Mouse (Mus musculus): ENCODE measurements around the gene Cbarp.

Cbarp gene

GRCm38 (mm10) chr10:80141786-80142529 is 1.3 kb upstream of the Cbarp start:
- peak; percentile 86 for DNase-seq

GRCm38 (mm10) chr10:80141243-80141642 is 608 bp upstream of the Cbarp start:
- peak; percentile 90 for DNase-seq

- no peak for DNase-seq
These were observed 515 bp downstream of the Cbarp start for GRCm38 (mm10) chr10:80139975-80140665.

- DNase-seq = no peak
These were observed 1.2 kb downstream of the Cbarp start for GRCm38 (mm10) chr10:80139439-80139775.

DNA sequence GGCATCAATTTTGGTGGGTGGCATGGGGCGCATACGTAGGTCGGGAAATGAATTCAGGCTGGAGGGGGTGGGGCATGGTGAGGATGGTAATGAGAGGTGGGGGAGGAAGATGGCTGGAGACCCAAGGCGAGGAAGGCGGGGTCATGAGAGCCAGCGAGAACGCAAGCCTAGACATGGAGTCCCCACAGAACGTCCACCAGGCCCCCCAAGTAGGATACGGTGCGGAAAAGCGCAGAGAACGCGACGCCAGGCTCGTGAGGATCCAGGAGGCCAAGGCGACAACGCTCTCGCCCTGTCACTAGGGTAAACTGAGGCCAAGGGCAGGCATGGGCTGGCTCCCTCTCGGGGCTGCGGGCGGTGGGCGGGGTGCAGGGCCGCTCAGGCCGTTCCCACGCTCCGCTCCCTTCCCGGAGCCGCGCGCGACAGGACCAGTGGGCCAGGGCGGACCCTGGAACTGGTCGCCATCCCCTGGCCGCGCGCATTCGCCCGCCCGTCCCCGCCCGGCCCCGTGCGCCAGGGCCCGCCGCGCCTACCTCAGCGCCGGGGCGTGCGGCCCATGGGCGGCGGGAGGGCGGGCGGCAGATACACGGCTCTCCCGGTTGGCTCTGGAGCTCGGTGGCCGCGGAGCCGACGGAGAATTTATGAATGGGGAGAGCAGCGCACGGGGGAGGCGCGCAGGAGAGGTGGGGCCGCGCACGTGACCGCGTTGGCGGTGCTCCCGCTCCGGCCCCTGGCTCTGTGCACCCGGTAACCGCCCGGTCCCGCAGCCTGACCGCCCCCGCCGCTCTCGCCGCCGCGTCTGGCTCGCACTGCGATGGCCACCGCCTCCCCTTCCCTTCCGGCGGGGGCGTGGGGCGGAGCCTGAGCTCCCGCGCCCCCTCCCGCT is 1.8 kb downstream of the Cbarp start, which contains the start of gene Atp5d:
Gene Atp5d, plus strand, starts transcription at position 80 of the 886 bp plus-strand sequence.
- DNase-seq = peak; percentile 70

DNA sequence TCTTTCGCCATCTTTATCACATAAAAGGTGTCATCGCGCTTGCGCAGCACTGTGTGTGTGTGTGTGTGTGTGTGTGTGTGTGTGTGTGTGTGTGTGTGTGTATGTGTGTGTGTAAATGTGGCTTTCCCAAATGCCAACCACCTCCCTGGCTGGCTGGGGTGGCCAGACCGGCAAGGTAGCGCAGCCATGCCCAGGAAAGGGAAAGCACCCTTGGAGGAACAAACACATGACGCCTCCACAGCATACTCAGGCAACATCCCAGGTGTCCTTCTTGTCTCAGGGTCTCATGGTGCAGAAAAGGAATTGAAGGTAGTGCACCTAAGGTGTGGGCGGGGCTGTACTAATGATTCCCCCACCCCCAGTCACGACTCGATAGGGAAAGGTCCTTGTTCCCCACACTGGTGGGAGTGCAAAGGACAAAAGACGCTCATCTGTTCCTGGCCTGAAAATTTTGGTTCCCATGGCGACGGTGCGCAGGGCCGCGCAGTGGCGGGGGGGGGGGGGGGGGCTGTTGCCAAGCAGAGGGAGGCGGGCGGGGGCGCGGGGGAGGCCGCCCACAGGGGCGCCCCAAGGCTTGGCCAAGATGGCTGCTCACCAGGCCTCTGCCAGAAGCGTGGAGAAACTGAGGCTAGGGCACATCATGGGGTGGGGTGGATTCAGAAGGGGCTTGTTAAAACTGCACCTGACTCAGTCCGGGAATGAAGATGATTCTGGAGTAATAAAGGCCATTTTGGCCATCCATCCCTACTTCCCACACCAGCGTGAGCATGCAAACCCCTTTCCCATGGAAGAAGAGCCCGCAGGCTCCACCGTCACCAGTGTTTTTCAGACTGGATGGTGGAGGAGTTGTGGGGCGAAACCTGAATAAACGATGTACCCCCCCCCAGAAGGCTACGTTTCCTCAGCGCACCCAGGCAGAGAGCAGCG is 2.7 kb downstream of the Cbarp start:
- no peak for DNase-seq

- DNase-seq = no peak
These were observed 3.5 kb downstream of the Cbarp start for GRCm38 (mm10) chr10:80136952-80137625.

DNA sequence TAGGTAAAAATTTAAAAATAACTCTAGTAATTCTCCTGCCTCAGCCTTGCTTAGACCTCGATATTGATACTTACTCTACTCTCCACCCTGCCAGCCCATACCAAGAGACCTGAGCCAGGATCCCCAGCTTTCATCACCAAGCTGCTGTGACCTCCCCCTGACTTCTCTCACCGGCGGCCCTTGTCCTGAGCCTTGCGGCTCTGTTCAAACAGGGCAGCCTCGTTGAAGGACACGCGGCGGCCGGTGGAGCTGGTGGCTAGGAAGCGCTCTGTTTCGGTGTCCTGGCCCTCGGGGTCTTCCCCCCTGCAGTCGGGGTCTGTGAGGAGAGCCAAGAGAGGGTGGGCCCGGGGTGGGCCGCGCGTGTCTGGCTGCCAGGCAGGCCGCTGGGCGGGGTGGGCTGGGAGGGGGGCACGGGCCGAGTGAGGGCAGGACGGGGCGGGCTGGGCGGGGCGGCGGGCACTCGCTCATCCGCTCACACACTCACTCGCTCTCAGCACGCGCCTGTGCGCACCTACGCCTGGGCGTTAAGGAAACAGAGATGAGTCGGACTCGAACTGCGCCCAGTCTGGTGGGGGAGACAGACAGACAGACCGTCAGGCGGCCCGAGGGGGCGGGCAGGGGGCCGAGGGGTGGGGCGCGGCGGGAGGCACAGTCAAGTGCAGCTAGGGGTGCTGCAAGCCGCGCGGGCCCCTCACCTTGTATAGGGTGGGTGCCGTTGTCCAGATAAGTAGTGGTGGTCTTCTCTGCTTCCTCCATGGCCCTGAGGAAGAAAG is 4.3 kb downstream of the Cbarp start:
- DNase-seq = no peak

DNA sequence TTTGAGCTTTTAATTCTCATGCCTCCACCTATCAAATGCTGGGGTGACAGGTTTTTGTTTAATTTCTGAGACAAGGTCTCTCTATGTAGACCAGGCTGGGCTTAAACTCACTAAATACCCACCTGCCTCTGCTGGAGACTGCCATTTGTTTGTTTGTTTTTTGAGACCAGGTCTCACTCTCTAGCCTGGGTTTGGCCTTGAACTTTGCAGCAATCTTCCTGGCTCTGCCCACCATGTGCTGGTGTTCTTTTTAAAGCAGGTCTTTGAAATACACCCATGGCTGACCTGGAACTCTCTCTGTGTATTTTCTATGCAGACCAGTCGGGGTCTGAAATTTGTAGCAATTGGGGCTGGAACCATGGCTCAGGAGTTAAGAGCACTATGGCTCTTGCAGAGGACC is 5.0 kb downstream of the Cbarp start:
- no peak for DNase-seq

- DNase-seq = no peak
These were observed 5.5 kb downstream of the Cbarp start for GRCm38 (mm10) chr10:80135161-80135560.

- DNase-seq = no peak
These were observed 6.2 kb downstream of the Cbarp start for GRCm38 (mm10) chr10:80134421-80134820.

DNA sequence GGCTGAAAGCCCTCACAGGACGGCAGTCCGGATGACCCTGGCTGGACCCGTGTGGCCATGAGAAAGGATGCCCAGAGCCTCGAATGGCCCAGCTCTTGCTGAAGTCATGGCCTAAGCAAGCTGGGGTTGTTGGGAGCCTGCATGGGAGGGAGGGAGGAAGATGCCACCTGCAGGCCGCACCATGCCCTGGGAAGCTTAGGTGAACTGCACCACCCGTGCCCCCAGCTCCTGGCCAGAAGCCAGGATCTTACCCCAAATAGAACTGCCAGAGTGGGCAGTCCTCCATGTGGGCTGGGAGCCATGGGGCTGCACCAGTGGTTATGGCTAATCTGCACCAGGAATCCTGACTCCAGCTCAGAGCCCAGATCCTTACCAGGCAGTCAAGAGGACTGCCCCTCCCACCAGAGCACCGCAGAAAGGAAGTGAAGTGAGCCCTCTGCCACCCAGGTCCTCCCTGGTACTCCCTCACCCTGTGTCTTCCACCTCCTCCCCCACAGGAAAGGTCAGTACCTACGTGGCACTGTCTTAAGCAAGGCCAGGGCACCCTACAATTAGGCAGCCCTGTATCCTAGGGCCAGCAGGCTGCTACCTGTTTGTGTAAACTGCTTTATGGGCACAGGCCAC is 7.3 kb downstream of the Cbarp start:
- DNase-seq = no peak

DNA sequence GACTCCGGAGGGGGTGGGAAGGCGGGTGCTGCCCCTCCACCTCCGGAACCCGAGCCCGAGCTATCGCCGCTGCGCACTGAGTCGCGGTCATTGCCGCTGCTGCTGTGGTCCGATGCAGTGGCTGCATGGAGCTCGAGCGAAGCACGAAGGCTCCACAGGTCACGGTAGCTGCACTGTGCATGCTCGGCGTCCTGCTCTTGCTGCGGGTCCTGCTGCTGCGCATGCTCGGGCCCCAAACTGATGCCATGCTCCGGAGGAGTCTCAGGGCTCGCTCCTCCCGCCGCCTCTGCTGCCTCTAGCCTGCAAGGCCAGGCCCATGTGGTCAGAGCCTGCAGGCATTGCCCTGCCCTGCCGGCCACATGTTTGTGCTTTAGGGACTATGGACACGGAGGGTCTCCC is 8.7 kb downstream of the Cbarp start:
- DNase-seq = no peak

DNA sequence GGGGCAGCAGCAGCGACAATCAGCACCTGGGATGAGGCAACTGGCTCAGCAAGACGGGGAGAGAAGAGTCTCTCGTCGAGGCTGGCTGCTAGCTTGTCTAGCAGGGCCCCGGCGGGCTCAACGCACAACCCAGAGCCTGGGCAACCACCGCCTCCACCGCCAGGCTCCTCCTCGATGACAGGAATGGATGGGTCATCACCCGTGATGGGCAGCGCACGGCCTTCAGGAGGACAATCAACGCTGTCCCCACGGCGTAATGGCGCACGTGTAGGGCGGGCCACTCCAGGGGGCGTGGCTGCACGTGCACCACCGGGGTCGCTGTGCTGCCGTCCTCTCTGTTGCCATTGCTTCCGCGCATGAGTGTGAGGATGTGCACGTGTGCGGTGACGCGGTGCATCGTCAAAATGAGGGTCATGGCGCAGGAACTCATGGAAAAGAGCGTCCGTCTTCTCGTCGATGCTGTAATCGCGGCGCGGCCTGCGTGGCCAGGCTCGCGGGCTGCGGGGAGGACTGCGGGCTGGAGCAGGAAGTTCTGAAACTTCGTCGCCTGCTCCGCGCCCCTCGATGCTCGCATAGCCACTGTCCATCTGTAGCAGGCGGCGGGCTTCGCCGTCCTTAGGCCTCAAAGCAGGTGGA is 9.2 kb downstream of the Cbarp start:
- peak; percentile 72 for DNase-seq

DNA sequence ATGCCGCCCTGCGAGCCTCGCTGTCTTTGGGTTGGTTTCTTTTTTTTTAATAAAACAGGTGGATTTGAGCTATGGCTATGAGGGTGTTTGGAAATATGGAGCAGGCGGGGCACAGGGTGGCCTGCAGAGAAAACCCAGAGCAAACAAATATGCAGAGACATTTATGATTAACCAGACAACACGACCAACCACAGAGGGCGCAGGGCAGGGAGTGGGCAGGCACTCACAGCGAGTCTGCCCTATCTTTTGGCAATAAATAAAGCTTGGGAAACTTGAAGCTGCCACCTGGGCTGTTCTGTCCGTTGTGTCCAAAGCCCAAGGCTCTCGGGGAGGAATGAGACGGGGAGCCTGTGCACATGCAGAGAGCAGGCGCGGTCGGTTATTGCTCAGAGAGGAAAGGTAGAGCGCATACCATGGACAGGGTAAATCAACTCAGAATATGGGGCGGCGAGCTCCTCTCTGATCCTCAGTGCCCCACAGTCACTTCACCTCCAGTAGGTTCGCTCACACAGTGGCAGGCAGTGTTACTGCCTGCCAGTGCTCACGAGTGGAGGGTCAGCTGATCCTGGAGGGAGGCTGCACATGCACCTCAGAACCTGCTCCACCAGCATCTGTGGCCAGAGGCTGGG is 10.1 kb downstream of the Cbarp start:
- peak; percentile 14 for DNase-seq

DNA sequence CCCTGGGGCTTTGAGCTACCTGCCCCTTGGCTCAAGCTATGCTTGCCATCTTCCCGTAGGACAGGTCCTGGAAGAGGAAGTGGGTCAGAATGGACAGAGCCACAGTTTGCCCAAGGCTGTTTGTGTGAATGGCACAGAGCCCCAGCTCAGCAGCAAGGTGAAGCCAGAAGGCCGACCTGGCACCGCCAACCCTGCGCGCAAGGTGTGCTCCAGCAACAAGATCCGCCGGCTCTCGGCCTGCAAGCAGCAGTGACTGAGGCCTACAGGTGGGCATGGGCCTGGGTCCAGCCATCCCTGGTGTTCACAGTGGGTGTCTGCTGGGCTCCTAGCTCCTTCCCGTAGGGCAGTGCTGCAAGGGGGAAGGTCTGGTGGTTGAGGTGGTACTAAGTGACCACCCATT is 10.8 kb downstream of the Cbarp start:
- no peak for DNase-seq

GRCm38 (mm10) chr10:80127920-80128319 is 12.7 kb downstream of the Cbarp start:
- no peak for DNase-seq

DNA sequence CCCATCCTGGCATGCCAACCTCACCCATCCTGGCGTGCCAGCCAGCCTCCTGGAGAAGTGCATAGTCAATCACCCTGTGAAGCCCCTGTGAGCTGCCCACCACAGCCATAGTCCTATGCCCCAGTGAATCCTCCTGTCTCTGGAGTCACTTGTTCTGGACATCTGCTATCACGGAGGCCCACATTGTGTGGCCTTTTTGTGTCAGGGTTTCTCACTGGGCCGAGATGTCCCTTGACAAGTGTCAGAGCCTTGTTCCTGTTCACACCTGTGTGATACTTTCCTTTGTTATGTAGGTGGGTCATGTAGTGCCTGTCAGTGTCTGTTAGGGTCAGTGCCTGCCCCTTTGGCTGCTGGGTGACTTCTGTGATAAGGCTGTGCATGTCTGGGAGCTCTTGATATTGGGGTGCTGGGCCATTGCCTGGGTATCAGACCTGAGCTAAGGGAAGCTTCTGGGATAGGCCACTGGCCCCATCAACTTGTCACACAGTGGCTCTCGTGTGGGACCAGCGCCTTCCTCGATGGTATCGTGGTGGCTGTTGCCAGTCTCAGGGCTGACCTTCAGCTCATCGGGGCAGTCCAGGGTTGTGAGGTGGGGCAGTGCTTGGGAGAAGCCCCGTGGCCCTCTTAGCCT is 16.6 kb downstream of the Cbarp start:
- DNase-seq = no peak

DNA sequence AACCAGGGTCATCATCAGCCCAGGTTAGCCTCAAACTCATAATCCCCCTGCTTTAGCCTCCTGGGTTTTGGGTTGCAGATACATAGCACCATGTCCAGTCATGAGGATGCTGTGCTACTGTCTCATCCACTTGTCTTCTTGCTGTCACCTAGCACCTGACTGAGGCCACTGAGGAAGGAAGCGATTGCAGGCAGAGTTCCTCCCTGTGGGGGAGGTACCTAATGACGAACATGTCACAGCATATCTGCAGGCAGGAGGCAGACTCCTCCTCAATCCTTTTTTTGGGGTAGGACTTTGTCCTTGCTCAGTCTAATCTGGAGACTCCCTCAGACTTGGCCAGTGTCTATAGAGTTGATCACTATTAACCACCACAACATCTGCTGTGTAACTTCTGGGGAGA is 19.0 kb downstream of the Cbarp start:
- DNase-seq = no peak

All from right cerebral cortex, postnatal 4 days (tissue).